Mouse (Mus musculus) c-Kit-positive CD71-positive TER-119-negative erythroid progenitor cells, embryonic 14.5 days (primary cell): ENCODE data around the gene Ddx25.

Source experiments
- DNase-seq: peaks from one replicate; pipeline ENCODE4 v3.0.0-alpha.2; 2013; ENCODE audit warnings: low read depth

Ddx25 gene

DNA sequence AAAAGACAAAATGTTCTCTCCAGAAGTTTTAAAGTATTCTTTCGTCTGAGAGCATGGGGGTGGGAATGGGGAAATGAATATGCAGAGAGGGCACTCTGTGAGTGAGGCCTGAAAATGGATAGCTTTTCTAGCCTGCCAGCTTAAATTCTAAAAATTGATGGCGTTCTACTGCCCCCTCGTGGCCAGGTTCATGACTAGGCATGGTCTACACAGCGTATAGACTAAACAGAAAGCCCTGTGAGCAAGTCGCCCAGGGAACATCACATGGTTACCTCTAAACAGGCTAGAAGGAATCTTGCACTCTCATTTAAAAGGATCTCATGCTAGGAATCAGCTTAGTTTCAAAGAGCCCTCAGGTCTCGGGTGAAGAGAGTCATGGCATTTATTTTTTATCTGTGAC lies 16.8 kb downstream of the Ddx25 start:
- DNase-seq, result peak; percentile 53

DNA sequence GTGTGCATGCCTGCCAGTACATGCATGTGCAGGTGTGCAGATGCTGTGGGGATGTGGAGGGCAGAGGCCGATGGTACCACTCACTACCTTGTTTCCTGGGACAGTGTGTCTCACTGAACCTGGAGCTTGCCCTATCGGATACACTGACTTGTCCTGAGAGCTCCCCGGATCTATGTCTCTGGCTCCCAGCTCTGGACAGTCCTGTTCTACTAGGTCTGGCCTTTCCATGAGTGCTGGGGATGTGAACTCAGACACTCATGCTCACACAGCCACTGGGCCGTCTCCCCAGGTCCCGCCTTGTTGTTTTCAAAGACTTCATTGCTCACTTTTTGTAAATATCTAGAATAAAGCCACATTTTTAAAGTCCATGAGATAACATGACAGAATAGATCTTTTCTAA lies 17.3 kb downstream of the Ddx25 start:
- no peak for DNase-seq

DNA sequence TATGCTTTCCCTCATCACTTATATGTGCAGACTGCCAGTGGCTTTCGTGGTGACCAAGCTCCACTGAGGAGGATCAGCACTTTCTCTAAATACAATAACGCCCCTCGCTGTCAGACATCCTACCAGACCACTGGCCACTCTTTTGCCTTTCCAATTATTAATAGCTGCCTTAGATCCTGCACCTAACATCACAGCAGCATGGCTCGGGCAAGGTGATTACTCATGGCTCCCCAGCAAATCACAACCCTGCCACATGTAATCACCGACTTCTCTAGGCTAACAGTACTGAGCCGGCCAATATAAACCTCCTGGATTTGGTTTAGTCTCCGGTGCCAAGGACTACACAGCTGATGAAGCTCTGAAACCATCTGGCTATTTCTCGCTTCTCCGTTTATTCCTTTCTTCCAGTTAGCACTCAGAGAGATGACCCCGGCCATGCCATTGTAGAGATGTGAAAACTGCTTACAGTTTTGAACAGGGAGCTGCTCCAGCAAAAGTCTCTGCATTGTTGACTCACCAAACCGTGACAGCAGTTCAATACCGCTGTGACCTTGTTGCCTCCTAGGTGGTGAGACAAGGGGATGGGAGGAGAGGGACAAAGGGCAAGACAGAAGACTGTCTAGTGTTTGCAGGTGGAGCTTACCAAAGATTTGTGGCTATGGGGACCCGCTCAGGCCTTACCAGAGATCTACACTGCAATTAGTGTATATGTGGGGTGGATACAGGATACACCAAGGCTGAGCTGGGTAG lies 19.2 kb downstream of the Ddx25 start:
- no peak for DNase-seq

DNA sequence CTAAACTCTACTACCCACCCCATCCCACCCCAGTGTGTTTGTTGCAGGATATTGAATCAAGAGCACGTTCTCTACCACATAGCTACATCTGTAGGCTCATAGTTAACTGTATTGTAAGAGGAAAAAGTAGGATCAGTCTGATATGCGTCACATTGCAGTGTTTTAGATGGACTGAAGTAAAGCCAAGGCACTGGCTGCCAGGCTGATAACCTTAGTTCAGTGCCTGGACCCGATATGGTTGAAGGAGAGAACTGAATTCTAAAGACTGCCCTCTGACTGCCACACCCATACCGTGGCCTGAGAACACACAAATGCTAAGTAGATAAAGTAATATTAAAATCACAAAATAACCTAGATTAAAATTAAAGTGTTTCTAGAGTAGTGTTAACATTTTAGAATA lies 22.5 kb downstream of the Ddx25 start:
- DNase-seq, result no peak

DNA sequence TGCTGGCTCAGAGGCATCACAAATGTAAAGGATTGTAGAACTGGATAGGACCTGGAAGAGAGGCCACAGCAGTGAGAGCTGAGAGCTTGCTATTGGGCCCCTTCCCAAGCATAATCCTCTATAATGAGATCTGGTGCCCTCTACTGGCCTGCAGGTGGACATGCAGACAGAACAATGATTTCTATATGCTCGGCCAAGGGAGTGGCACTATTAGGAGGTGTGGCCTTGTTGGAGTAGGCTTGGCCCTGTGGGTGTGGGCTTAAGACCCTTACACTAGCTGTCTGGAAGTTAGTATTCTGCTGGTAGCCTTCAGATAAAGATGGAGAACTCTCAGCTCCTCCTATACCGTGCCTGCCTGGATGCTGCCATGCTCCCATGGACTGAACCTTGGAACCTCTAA lies 23.2 kb downstream of the Ddx25 start:
- DNase-seq, result peak; percentile 34

DNA sequence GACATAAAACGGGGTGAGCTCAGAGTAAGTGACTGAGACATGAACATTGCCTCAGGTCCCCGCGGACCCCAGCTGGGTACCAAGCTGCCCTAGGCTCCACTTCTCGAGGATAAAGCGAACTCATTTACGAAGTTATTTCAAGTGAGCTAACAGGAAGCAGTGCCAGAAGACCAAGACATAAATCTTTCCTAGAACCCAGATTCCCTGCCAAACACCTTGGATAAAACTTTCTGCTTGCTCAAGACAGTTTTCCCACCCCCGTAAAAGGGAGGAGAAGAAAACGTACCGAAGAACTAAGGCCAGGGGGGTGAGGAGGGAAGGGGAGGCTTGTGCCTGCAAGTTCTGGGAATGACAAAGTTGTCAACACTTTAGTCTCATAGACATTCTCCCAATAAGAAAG lies 25.1 kb downstream of the Ddx25 start:
- DNase-seq, result no peak

DNA sequence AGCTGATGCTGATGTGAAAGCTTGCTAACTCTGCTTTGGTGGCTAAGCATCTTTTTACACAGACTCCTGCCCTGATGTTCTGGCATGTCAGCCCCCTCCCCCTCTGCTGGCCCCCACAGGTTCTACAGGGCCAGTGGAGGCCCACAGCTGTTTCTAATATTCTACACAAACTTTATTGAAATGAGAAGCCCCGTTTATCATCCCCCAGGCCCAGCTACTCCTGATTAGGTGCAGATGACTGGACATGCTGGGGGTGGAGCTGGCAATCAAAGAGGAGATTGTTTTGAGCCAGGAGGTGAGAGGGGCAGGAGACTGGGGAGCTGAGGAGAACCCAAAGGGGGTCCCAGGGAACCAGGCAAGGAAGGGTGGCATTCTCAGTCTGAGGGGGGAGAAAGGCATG lies 28.5 kb downstream of the Ddx25 start:
- no peak for DNase-seq

DNA sequence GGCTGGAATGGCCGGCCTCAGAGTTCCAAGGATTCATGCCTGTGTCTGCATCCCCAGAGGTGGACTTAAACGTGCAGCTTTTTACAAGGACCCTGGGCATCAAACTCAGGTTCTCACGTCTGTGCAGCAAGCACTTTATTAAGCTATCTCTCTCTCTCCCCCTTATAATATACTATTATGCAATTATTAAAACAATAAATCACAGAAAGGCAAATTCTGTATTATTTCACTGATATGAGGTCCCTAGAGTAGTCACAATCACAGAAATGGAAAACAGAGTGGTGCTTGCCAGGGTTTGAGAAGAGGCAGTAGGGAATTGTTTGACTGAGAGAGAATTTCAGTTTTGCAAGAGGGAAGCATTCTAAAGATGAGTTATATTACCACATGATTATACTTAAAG lies 29.2 kb downstream of the Ddx25 start:
- no peak for DNase-seq

DNA sequence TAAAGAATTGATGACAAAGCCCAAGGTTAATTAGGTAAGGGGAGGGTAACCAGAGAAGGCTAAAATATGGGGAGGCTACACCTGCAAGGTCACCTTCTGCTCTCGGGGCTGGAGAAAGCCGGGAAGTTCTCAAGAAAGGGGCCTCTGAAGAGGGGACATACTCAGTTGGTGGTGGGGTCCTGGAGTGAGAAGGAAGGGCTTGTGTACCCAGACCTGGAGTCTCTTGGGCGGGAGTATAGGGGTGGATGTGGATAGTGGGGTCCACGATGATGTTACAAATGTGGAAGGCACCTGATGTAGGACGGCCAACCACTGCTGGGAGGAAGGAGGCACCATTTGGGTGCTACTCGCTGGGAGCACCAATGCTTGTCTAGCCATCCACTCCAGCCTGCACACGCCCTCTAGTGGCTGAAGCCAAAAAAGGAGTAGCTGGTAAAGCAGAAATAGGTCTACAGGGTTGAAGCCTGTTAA lies 34.4 kb downstream of the Ddx25 start:
- DNase-seq, result peak; percentile 17

DNA sequence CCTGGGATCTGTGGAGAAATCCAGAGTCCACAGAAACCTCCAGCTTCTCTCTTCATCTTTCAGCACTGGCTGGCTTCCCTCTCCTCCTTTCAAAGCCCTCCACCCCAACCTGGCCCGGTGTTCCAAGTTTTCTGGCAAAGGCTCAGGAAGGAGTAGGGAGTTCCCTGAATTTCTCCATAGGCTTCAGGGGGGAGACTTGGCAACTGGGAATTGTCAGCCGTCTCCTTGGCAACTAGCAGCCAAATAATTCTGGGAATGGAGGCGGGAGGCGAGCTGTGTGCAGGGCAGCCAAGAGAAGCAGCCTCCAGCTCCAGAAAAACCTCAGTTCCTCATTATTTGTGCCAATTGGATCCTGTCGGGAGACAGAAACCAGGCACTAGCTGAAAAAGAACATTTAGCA lies 34.8 kb downstream of the Ddx25 start:
- DNase-seq, result no peak

DNA sequence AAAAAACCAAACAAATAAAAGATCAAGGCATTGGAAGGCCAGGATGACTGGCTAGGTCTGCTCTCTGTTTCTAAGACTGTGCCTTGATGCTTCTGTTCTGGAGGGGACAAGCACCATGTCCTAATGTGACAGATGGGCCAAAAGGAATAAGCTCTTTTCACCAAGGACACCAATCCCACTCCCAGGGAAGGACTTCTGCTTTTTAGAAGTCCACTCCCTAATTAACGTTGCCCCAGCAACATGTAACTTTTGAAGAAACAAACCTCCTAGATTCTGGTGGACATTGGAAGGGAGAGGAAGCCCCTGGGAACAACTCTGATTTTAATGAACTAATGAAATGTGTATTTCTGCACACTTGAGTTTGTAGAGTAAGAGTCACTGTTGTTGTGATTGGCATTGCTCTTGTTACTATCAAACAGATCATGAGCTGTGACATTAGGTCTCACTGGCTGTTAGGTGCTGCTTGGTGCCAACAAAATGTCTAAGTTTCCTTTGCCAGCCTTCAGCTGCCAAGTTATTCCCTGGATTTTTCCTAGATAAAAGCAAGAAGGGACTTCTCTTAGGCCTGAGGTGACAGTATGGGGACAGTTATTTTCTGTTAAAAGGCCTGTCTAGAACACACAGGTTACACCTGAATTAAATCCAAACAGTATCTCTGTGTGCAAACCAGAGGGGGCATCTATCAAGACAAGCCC lies 35.4 kb downstream of the Ddx25 start:
- no peak for DNase-seq

DNA sequence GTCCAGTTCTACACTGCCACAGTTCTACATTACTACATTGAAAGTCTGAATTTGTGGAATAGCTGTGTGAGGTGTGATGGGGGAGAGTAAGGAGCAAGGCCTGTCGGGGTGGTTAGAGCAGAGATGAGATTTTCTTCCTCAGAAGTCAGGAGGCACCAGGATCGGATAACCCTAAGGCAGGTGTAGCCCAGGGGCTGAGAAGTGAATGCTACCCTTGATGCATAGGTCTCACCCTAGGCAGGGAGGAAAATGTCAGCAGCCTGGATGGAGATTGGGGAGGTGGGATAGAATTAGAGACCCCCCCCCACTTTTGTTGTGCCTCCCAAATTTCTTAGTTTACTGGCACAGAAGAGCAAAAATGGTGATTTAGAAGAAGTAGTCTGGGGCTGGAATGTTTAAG lies 36.1 kb downstream of the Ddx25 start:
- no peak for DNase-seq

DNA sequence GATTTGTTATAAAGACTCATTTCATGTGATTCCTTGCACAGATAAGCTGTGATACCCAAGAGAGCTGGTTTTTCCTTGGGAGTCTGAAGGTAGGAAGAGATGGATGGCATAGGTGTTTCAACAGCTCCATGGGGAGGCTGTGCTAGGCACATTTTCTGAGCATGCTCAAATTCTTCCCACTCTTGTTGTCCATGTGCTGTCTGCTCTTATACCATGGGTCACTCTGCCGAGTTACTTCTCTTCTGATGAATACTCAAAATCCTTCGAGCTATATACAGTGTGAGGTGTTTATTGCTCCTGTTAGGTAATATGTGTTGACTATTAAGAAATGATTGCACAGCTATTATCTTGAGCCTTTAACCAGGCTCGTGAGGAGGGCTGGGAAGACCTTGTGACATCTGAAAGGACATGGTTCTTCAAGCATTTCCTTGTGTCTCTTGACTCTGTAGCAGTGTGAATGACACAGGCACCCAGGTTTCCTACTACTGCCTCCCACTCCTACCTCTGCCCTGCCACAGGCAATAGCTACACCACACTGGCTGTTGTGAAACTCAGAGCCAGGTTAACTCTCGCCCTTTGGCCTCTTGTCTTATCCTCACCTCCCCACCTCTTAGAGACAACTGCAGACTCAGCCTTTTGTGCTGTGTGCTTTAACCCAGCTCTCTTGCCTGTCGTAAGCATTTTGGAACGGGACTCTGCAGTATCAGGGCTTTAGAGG lies 37.5 kb downstream of the Ddx25 start:
- no peak for DNase-seq

DNA sequence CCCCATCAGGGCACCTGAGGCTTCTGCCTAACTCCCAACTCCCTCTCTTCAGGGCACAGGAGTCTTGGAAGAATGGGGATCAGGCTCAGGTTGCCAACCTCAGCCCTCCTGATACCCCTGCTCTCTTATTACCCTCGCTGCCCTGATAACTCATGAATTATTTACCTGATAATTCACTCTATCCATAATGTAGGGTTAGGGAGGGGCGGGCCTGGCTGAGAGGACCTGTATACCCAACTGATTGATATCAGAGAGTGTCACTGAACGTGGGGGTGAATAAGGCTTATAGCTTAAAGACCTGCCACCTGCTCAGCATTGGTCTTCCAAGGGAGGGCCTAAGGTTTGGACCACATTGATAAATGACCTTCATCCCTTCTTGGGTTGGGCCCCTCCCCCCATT lies 40.2 kb downstream of the Ddx25 start, which contains the start of gene Gm1113:
Gm1113 (minus strand) TSS at position 101 of the 400 bp plus-strand sequence.
- DNase-seq, result no peak

DNA sequence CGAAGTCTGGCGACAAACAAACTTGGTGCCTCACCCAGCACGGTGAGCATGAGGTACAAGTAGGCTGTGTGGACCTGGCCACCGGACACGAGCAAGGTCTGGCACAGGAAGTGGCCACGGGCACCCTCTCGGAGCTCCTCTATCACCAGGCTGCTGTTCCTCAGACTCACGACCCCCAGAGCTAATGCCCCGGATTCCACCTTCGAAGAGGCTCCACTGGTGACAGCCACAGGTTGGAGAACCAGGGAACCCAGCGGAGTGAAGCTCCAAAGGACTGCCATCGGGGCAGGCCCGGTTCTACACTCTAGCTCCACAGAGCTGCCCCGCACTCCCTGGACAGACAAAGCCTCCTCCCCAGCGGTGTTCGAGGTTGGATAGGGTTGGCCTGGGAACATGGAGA lies 41.6 kb downstream of the Ddx25 start:
- no peak for DNase-seq

DNA sequence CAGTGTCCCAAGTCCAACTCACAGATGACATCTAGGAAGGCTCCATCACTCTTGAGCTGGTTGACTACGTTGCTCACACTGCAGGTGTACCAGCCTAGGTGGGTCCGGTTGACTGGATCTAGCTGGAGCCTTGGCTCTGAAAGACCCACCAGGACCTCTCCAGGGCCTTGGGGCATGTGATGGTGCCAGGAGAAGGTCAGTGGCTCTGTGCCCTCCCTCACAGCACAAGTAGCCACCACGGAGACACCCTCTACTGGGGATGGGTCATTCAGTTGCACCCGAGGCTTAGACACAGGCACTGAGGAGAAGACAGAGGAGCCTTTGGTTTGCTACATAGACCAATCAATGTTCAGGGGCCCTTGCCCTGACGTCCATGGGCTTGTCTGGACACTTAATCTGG lies 42.1 kb downstream of the Ddx25 start:
- no peak for DNase-seq

DNA sequence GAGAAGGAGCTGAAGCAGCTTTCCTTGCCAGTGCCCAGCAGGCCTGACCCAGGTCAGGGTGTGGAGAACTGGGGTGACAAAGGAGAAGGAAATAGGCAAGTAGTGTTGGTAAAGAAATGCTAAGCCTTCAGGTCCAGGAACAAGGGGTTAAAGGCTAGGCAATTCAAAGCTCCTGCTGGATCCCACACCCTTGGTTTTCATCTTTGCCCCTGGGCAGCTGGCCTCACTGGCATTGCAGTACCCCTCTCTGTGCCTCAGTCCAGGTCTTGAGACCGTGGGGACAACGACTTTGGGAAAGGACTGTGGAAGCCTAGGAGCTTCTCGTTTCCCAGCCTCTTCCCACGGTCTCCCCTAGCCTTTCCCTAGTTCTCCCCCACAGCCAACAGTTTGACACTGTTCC lies 44.4 kb downstream of the Ddx25 start:
- DNase-seq, result no peak

DNA sequence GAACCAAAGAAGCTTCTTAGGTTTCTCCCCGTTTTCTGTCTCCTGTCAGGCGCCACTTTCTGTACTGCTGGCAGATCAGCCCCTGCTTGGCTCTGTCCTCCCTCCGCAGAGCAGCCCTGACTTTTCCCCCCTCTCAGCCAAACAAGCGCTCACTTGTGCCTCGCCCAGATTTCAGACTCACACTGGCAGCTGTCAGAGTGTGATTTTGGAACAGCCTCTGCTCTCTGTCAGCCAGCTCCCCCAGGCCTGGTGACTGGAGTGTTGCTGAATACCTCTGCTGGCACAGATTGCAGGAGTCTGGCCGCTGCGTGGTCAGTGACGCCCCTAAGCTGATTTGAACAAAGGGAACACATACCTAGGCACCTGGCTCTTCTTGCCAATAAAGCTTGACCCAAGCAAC lies 50.1 kb downstream of the Ddx25 start:
- no peak for DNase-seq

DNA sequence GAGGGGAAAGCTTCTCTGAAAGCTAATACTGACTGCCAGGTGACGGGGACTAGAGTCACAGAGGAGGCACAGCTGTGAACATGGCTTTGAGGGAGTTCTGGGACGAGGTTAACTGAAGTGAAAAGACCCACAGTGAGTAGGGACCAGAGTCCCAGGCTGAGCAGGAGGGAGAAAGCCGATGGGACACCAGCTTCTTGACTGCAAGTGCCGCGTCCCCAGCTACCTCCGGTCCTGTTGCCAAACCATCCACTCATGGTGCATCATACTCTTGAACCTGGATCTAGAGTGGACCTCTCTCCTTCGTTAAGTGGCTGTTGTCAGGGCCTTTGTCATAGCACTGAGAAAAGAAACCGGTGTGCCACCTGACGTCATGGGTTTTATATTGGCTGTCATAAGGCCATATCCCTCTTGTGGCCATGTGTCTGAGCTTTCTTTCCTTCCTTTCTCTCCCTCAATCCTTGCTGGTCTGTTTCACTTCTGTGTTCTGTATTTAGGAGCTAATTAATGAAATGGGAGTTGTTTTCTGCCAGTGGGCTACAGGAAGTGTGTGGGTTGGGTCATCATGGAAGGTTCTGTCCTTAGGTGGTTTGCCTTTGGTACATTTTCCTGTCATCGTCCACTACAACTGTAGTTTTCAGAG lies 55.8 kb downstream of the Ddx25 start:
- DNase-seq, result no peak

DNA sequence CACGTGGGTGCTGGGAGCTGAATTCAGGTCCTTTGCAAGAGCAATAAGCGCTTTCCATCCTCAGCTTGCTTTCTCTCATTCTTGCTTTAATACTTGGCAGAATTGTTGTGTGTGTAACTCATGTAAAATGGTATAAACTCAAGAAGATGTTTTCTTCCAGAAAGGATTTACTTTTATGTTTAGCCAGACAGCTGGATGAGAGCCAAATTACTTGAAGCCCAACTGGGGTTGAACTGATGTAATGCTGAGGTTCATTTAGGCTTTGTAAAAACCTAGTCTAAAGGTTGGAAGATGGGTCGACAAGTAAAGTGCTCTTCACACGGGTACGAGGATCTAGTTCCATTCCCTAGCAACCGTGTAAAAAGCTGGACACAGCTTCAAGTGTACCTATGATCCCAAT lies 58.4 kb downstream of the Ddx25 start:
- DNase-seq, result no peak

DNA sequence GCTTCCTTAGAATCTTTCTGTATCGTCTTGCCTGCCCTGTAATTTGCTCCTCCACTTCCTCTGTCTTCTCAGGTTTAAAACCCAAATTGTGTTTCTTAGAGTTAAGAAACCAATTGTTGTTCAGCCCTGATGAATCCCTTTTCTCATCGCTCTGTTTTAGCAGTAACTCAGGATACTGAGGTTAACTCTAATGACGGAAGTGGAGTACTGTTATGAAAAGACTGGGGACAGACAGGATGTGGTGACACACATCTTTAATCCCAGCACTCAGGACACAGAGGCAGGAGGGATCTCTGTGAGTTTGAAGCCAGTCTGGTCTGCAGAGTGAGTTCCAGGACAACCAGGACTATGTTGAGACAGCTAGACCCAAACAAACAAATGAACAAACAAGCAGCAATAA lies 62.9 kb downstream of the Ddx25 start:
- no peak for DNase-seq

DNA sequence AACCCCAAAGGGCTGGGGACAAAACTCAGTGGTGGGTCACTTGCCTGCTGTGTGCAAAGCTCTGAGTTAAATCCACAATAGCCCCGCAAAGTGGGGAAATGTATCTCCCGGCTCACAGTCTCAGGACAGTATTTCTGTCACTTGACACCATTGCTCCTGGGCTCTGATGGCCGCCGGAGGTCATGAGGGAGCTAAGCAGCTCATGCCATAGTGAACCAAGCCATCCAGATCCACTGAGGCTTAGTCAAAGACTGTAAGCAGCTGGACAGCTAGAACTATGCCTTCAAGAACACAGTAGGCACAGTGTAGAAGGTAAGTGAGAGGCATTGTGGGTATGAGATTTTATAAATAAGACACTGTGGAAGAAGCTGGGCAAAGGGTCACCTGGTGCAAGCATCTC lies 63.4 kb downstream of the Ddx25 start:
- DNase-seq, result no peak

DNA sequence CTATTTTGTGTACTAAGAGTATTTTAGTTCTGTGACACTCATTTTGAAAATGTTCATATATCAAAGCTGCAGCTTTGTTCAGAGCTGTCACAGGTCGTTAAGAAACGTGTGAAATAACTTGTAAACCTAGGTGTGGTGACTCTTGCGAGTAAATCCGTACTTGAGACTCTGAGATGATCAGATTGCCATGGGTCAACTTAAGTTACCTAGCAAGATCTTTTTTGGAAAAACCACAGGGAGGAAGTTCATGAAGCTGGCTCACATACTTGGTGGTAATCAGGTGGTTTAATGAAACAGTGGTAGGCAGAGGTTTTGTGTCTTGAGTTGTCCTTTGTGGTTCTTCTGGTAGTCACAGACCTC lies 64.6 kb downstream of the Ddx25 start:
- DNase-seq, result no peak
